Mouse (Mus musculus) megakaryocyte, adult 5-6 weeks (primary cell): ENCODE data around the gene Fmo5. TPM values are rescaled to one million over a fixed set of nuclear protein-coding genes. Genes with fewer than 3 reads are reported as not detected.

Experiments
- ATAC-seq: 2 replicates; pipeline ENCODE4 v1.8.0; 2016; ENCODE audit warnings: mild to moderate bottlenecking, inconsistent platforms; ENCODE audit not compliant: poor library complexity, severe bottlenecking
- total RNA-seq, 2 experiments: library from RNA; stranded (forward) in 1 of 2; stranded (reverse) in 1 of 2; fragments of 153-499, 151-499 nt in 1 of 2; fragments of 221-1000, 200-1000 nt in 1 of 2; gene quantifications; 2 replicates each; pipeline versions ENCODE4 v1.2.3 to v1.2.4; 2015 to 2017

Gene Fmo5
- total RNA-seq, 2 experiments from 2014 or later: 10.7 to 19.5 TPM

DNA sequence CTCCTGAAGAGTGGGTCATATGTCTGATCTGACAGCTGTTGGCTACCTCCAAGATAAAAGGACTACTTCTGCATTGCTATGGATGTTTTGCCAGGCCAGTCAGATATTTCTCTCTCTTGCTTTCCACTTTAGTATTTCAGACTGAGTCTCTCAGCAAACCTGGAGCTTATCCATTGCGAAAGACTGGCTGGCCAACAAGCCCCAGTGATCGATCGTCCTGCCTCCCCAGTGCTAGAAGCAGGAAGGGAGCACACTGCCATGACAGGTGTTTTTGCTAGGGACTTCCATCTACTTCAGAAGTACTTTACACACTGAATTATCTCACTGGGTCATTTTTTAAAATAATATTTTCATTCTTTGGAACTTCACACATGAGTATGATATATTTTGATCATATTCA, 49.8 kb downstream of the Fmo5 start:
- ATAC-seq: no peak

DNA sequence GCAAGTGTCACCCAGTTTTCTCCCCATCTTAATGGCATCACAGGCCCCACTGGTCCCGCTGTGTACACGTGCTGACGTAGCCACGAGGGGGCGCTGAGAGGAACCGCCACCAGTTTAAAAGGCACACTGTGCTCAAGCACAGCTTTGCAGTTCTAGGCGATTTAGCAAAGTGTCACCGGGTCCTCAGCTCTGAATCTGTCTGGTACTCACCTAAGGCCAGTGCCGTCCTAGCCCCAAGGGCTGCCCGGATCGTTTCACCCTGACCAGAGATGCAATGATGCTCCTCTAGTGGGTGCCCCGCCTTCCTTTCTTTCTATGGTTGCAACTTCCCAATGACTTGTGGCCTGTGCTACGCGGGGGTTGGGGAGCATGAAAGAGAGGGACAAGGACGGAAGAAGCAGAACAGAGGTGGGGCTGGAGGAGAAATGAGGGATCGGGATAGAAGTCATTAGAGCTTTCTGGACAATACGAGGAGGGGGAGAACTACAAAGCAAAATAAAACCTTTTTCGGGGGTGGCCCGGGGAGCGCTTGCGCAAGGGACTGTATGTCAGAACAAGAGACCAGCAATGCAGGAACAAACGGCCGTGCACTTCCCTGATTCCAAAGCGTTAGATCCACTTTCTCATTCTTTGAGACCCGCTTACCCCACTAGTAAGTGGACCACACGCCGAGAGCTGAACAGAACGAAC, 52.2 kb downstream of the Fmo5 start:
- ATAC-seq: peak; percentile 82

DNA sequence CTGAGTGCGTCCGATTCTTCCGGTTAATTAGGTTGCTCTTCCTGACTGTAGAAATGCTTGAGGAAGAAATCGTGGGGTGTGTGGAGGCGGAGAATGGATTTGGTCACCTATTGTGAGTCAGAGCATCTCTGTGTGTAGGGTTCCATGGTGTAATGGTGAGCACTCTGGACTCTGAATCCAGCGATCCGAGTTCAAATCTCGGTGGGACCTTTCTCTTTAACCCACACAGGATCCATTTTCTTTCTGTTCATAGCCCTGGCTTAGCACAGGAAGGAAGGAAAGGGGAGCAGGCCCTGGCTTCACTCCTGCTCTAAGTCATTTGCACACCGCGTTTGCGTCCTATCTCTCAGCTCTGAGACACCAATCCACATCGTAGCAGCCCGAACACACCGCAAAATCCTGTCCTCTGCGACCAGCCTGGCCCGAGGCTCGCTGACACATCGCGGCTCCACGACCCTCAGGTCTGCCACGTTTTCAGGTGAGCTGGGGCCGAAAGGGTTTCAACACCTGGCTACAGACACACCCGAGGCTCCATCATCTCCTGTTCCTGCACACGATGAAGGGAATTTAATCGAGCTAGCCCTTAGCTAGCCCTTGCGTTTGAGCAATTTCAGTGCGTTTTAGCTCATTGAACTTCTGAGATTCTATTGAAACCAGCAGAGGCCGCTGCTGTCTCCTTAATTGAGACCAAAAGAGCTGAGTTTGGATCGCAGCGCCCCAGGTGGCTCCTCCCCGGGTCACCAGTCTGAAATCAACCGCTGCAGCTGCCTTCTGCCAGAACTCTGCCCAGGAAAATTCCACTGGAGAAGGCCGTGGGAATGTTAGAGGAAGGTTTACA, 52.9 kb downstream of the Fmo5 start:
- peak; percentile 78 for ATAC-seq

DNA sequence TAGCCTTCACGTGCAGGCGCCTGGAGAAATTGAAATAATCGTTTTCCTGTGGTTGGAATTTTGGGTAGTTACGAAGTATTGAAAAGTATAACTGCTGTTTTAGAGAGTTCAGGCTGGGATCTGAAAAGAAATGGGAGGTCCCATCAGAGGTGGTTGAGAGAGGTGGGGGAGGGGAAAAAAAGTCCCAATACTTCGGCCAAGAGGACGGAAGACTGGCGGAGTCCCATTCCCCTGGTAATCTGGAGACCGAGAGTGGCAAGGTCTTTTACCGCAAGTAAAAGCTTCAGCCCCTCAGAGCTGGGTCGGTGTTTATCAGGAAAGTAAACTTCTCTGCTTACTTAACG, 53.5 kb downstream of the Fmo5 start:
- ATAC-seq: no peak

DNA sequence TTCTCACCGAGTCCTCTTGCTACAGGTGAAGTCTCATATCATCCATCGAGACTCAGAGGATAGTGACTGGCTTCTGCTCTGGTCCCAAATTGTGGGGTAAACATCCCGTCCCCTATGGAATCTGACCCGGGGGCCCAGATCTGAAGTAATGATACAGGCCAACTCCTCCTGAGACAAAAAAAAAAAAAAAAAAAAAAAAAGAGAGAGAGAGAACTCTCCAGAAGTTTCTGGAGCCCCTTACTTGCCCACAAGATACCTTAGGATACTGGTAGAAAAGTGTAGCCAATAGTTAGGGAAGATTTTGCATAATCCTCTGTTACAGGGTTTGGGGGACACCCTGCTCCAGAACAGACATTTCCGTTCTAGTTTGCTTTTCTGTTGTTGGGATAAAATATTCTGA, 54.0 kb downstream of the Fmo5 start:
- ATAC-seq: no peak

DNA sequence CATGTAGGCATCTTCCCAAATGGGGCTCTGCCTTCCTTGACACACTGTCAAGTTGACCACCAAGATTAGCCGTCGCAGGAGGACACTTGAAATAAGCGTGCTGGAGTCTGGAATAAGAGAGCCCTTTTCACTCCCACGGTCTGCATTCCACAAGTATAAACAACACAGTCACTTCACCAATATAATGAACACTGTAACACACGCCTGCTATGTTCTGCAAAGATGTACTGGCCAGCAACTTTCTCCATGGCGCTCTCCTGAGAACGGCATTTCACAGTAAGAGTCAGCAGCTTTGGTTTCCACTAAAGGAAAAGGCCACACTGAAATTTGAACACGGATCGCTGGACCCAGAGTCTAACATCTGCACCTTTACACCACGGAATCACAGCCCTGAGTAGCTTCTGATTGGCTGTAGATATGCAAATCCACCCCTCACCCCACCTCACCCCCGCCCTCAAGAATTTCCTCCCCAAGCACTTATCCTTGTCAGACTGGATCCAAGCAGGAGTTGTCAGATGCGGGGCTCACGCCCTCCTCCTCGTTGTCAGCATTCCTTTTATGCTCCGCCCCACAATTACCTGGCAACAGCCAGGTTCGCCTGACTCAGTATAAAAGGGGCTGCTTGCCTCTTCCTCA, 55.1 kb downstream of the Fmo5 start:
- no peak for ATAC-seq

DNA sequence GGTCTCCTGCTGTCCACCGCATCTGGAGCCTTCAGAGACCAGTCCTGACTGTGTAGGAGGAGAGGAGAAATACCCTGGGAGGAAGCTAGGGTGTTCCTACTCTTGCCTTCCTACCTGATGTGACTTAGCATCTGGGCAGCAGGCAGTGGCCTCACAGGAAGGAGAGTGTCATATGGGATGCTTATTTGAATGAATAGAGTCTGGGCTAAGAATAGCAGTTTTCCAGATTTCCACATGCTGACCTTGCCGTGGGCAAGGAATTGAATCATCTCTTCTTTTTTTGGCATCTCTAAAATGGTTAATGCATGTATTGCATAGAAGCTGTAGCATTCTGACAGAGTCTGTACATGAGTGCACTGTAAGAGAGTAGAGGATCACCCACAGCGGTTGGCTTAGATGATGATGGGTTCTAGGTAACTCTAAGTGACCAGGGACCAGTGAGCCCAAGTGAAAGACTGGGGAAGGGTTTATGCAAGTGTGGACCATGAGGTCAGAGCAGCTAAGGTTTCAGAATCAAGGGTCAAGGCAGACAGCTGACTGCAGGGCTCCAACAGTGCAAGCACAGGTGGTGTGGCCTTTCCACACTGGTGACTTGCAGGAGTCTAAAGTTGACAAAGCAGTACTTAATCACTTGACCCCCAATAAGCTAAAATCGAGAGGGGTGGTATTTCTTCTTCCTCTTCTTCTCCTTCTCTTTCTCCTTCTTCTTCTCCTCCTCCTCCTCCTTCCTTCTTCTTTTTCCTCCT, 57.9 kb downstream of the Fmo5 start:
- ATAC-seq: no peak

DNA sequence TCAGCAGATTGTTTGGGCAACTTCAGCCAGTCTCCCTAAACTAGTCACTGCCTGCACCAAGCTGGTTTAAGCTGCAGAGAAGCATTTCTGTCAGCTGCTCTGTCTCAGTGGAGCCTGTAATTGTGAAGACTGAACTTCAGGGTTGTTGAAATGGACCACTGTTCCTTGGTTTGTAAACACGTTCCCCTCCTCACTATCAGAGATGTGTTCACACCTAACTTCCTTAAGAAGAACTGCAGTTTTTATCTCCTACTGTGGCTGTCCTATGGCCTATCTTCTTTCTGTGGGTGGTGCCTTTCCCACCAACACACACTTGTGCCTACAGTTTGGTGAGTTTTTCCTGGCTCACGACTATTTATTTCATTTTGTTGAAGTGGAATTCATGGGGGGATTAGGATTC, 60.7 kb downstream of the Fmo5 start:
- no peak for ATAC-seq

DNA sequence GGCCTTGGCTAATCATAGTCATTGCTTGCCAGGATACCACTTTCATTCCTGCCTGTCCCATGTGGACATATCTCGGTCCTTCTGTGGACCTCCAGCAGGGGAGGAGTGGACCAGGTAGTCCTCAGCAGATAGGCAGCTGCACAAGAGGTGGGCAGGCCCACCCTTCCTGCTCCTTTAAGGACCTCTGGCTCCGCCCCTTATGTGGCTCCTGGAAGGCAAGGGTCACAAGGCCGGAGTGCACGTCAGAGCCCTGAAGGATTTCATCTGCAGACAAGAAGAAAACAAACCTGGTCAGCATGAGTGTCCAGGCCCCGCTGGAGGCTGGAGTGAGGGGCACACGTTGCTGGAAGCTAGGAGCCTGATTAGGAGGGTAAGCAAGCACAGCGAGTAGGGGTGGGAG, 62.0 kb downstream of the Fmo5 start:
- ATAC-seq: no peak

DNA sequence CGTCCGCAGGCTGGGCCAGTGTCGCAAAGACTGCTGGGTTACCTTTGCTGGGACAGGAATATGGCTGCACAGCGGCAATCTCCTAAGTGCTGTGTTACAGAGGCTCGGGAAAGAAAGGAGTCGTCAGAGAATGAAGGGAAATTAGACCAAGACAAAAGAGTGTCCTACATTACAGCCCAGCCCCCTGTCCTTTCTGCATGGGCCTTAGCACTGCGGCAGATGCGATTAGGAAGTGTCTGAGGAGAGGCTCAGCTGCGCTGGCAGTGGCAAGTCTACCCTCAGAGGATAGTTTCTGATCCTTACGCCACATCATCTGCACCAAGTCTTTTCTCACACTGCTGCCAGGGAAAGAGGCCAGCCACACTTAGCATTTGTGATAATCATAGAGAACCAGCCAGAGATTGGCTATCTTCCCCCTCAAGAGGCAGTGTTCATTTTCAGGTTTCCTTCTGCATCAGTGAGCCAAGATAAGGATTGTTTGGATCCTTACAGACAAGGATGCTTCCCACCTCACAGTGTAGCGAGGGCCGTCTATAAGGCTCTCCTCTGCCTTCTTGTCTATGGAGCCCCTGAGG, 62.9 kb downstream of the Fmo5 start:
- ATAC-seq: no peak

DNA sequence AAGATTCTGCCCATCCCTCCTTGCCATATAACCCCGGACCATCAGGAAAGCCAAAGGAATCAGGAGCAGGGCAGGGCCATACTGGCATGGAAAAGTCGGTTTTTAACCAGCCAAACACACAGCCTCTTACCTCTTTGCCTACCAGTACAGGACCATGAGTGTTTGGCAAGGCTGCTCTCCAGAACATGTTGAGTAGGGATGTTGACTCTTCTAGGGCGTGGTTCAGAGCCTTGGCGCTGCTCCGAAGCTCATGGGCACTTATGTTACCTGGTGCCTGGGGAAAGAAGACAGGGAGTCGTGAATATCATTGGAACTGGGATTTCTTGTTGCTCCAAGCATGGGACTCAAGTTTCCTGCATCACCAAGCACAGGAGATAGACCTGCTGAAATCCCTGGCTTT, 65.2 kb downstream of the Fmo5 start:
- no peak for ATAC-seq

DNA sequence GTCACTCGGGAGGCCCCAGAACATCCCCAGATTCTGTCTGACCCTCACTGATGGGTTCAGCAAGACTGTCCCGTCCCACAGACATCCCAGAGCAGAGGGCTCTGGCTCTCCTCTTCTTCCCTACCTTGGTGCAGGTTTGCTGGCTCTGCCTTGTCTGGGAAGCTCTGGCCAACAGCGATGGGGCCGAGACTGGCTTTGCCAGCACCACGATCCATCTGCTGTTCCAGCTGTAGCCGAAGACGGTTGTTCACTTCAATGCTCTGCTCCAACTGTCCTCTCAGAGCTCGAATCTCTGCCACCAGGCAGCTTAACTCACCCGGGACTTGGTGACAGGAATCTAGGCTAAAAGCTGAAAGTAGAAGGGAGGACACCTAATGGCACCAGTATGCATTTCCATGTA, 68.3 kb downstream of the Fmo5 start:
- ATAC-seq: no peak

DNA sequence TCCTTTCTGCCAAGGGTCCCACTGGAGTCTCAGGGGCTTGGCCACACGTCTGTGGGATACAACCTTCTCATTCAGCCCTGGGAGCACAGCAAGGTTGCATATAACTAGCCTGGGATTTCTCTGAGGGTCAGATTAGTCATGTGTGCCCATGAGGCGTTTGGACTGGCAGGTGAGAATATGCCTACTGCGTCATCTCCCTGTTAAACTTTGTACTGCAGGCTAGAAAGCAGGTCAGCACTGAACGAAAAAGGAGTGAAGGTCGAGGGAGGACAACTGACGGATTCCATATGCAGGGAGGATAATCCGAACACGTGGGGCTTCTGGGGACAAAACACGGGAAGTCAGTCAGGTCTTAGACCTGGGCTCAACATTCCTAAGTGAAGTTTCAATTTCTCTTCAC, 68.7 kb downstream of the Fmo5 start:
- no peak for ATAC-seq

DNA sequence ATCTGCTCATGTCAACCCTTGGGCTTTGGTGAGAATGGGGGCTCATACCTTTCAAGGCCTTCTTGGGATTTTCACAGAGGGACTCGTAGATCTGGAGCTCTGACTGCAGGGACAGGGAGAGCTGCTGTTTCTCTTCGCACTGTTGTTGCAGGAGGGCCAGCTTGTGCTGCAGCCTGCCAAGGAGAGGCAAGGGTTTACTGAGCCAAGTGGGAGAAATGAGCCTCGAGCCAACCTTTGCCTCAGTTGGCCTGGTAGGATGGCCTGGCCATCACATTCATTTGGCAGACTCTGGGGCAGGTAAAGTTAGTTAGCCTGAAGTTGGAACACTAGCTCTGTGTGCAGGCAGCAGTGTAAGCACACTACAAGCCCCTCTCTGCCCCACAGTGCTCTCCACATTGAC, 70.5 kb downstream of the Fmo5 start:
- ATAC-seq: no peak

DNA sequence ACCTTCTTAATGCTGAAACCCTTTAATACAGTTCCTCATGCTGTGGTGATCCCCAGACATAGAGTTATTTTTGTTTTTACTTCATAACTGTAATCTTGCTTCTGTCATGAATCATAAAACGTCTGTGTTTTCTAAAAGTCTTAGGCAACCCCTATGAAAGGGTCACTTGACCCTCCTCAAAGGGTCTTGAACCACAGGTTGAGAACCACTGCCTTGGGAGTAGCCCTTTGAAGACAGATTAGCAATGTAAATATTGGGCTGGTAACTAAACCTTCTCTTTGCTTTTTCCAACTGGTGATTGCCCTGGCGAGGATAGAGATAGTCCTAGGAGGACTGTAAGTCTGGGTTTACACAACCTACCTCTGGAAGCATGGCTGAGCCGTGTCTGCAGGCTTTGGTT, 72.6 kb downstream of the Fmo5 start:
- ATAC-seq: no peak

DNA sequence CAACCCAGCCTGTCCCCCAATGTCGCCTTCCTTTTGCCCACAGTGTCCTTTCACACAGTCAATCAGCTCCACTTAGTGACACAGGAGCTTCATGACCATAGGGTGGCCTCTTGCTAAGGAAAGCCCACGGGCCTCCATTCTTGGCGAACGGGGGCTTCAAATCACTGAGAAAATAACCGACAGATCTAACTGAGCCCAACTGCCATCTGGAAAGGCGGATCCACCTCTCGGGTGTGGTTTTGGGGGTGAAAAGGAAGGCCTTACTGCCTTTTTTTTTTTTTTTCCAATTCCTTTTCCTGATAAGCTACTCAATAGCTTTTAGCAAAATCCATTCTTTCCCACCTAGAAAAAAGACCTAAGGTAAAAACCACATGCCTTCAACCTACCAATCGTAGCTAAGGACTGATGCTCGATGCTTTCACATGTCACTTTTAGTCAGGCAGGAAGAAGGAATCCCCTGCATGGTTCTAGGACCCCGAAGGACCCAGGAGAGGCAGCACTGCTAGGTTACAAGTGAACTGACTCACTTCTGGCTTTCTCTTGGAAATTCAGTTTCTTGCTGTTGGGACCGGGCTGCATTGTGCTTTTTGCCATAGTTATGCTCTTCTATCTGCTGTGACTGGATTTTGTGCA, 74.0 kb downstream of the Fmo5 start:
- ATAC-seq: no peak
